Mouse (Mus musculus) embryonic facial prominence, embryonic 14.5 days (tissue): Measurements from ENCODE around the gene Stx12. TPM values are rescaled to one million over a fixed set of nuclear protein-coding genes. Genes with fewer than 3 reads are reported as not detected.

ENCODE experiments used
- ATAC-seq: fragments of 200-750 bp; cut with Nextera tagmentation; 2 replicates; pipeline ENCODE4 v1.8.0; 2017; ENCODE audit warnings: low read depth, moderate number of reproducible peaks, moderate TSS enrichment
- DNase-seq: peaks from one replicate; pipeline ENCODE4 v3.0.0-alpha.2; 2015; ENCODE audit warnings: low spot score
- H3K27ac ChIP-seq: fragments of 300-500 bp; sonication (generic); replicated peaks from 2 replicates; pipeline ENCODE4 v1.5.1; 2014; ENCODE audit warnings: low read depth, mild to moderate bottlenecking, low read length, moderate library complexity
- H3K27me3 ChIP-seq: fragments of 300-500 bp; sonication (generic); replicated peaks from 2 replicates; pipeline ENCODE4 v1.6.1; 2014; ENCODE audit warnings: low read length; ENCODE audit not compliant: control insufficient read depth, insufficient read depth
- H3K36me3 ChIP-seq: fragments of 300-500 bp; sonication (generic); 2 replicates; pipeline ENCODE4 v1.6.1; 2014; ENCODE audit warnings: low read length, mixed read lengths; ENCODE audit not compliant: control insufficient read depth, insufficient read depth
- H3K4me1 ChIP-seq: fragments of 300-500 bp; sonication (generic); 2 replicates; pipeline ENCODE4 v1.6.1; 2014; ENCODE audit warnings: antibody characterized with exemption, low read length; ENCODE audit not compliant: control insufficient read depth, insufficient read depth
- H3K4me2 ChIP-seq: fragments of 300-500 bp; sonication (generic); 2 replicates; pipeline ENCODE4 v1.6.1; 2014; ENCODE audit warnings: low read depth, mild to moderate bottlenecking, low read length, moderate library complexity, mixed read lengths
- H3K4me3 ChIP-seq: fragments of 300-500 bp; sonication (generic); 2 replicates; pipeline ENCODE4 v1.5.1; 2014; ENCODE audit warnings: low read depth, mild to moderate bottlenecking, low read length
- H3K9ac ChIP-seq: fragments of 300-500 bp; sonication (generic); 2 replicates; pipeline ENCODE4 v1.6.1; 2014; ENCODE audit warnings: low read depth, mild to moderate bottlenecking, low read length, moderate library complexity, mixed read lengths
- H3K9me3 ChIP-seq: fragments of 300-500 bp; sonication (generic); 2 replicates; pipeline ENCODE4 v1.6.1; 2016; ENCODE audit warnings: low read length; ENCODE audit not compliant: control insufficient read depth
- WGBS: fragments of 180-500 bp; shearing (Covaris S2); extraction: QIAGEN DNeasy Blood & Tissue Kit; methylation state at CpG from one replicate; pipeline ENCODE4 v1.1.7; 2014; 5-methylcytosine and 5-hydroxymethylcytosine counted together
- polyA plus RNA-seq: library from polyadenylated mRNA; unstranded; fragments of >200 nt; fragmentation: Nextera tagmentation; extraction: Ambion mirVana; gene quantifications from 2 replicates; pipeline ENCODE4 v1.2.1, GENCODE M21; 2014

Stx12 gene
- polyA plus RNA-seq, 1 experiment from 2014 or later, result 69.2 TPM

- no peak overlapping the region for H3K4me2 ChIP-seq
- peaks cover 26% of the 10 kb centered on the region for H3K36me3 ChIP-seq
- H3K9ac ChIP-seq, result no peak overlapping the region
- H3K4me3 ChIP-seq, result no peak overlapping the region
- no peak for ATAC-seq
- H3K9me3 ChIP-seq, result no peaks in the 10 kb centered on the region
- WGBS, result 91% methylated on average over 7 of the region's 7 CpGs
- H3K4me1 ChIP-seq, result no peaks in the 10 kb centered on the region
- DNase-seq, result no peak
- no peaks in the 10 kb centered on the region for H3K27me3 ChIP-seq
- no peak overlapping the region for H3K27ac ChIP-seq
Measured at GRCm38 (mm10) chr4:132874363-132875097, 9.8 kb downstream of the Stx12 start.

- Histone ChIP-seq H3K9me3 (no peaks in the 10 kb centered on the region), H3K4me1 (no peaks in the 10 kb centered on the region), H3K9ac (no peak overlapping the region), H3K36me3 (peaks cover 31% of the 10 kb centered on the region), H3K4me2 (no peak overlapping the region), H3K27ac (no peak overlapping the region), H3K27me3 (no peaks in the 10 kb centered on the region), H3K4me3 (no peak overlapping the region)
- no peak for DNase-seq
- WGBS, result 87% methylated on average over 11 of the region's 11 CpGs
- no peak for ATAC-seq
Measured at GRCm38 (mm10) chr4:132873481-132874362, 10.6 kb downstream of the Stx12 start.

GRCm38 (mm10) chr4:132871116-132871515 lies 13.2 kb downstream of the Stx12 start:
- ATAC-seq, result no peak
- Histone ChIP-seq H3K4me3 (no peak overlapping the region), H3K4me2 (no peak overlapping the region), H3K36me3 (peaks cover 55% of the 10 kb centered on the region), H3K4me1 (no peaks in the 10 kb centered on the region), H3K27ac (no peak overlapping the region), H3K9me3 (no peaks in the 10 kb centered on the region), H3K9ac (no peak overlapping the region), H3K27me3 (no peaks in the 10 kb centered on the region)
- DNase-seq, result no peak
- 91% methylated on average over 3 of the region's 3 CpGs for WGBS

GRCm38 (mm10) chr4:132864856-132865255 lies 19.5 kb downstream of the Stx12 start:
- peaks cover 79% of the 10 kb centered on the region for H3K36me3 ChIP-seq
- 92% methylated on average over 2 of the region's 2 CpGs for WGBS
- no peak overlapping the region for H3K9ac ChIP-seq
- ATAC-seq (no peak), DNase-seq (no peak)
- no peak overlapping the region for H3K27ac ChIP-seq
- H3K9me3 ChIP-seq, result no peaks in the 10 kb centered on the region
- no peak overlapping the region for H3K4me2 ChIP-seq
- H3K27me3 ChIP-seq, result no peaks in the 10 kb centered on the region
- H3K4me1 ChIP-seq, result no peaks in the 10 kb centered on the region
- no peak overlapping the region for H3K4me3 ChIP-seq

- no peak for ATAC-seq
- H3K9ac ChIP-seq, result no peak overlapping the region
- no peak overlapping the region for H3K27ac ChIP-seq
- H3K4me1 ChIP-seq, result no peaks in the 10 kb centered on the region
- H3K27me3 ChIP-seq, result no peaks in the 10 kb centered on the region
- peaks cover 79% of the 10 kb centered on the region for H3K36me3 ChIP-seq
- no peak overlapping the region for H3K4me3 ChIP-seq
- no peak for DNase-seq
- WGBS, result 93% methylated on average over 13 of the region's 13 CpGs
- no peaks in the 10 kb centered on the region for H3K9me3 ChIP-seq
- H3K4me2 ChIP-seq, result no peak overlapping the region
Measured at GRCm38 (mm10) chr4:132863012-132863411, 21.3 kb downstream of the Stx12 start.

GRCm38 (mm10) chr4:132860880-132861279 lies 23.4 kb downstream of the Stx12 start:
- H3K27me3 ChIP-seq, result no peaks in the 10 kb centered on the region
- H3K4me1 ChIP-seq, result no peaks in the 10 kb centered on the region
- H3K27ac ChIP-seq, result no peak overlapping the region
- no peaks in the 10 kb centered on the region for H3K9me3 ChIP-seq
- no peak overlapping the region for H3K9ac ChIP-seq
- DNase-seq, result no peak
- no peak for ATAC-seq
- no peak overlapping the region for H3K4me2 ChIP-seq
- no peak overlapping the region for H3K4me3 ChIP-seq
- peaks cover 79% of the 10 kb centered on the region for H3K36me3 ChIP-seq
- 93% methylated on average over 1 of the region's 1 CpGs for WGBS

- Histone ChIP-seq H3K9me3 (no peaks in the 10 kb centered on the region), H3K4me1 (peaks cover 15% of the 10 kb centered on the region), H3K9ac (peak overlapping the region; percentile 93), H3K4me2 (peak overlapping the region; percentile 83), H3K4me3 (peak overlapping the region; percentile 87), H3K27me3 (no peaks in the 10 kb centered on the region), H3K27ac (peak overlapping the region; percentile 77), H3K36me3 (peaks cover 23% of the 10 kb centered on the region)
- DNase-seq, result no peak
- no peak for ATAC-seq
- 64% methylated on average over 1 of the region's 1 CpGs for WGBS
Measured at GRCm38 (mm10) chr4:132843705-132844071, 40.6 kb downstream of the Stx12 start.

- H3K9me3 ChIP-seq, result no peaks in the 10 kb centered on the region
- peak within 1 kb of the TSS; percentile 87 for H3K4me3 ChIP-seq
- 2% methylated on average over 31 of the region's 40 CpGs for WGBS
- peak within 1 kb of the TSS; percentile 93 for H3K9ac ChIP-seq
- H3K36me3 ChIP-seq, result peaks cover 28% of the 10 kb centered on the region
- peak within 1 kb of the TSS; percentile 83 for H3K4me2 ChIP-seq
- no peaks in the 10 kb centered on the region for H3K27me3 ChIP-seq
- peak within 1 kb of the TSS; percentile 77 for H3K27ac ChIP-seq
- peaks cover 15% of the 10 kb centered on the region for H3K4me1 ChIP-seq
- ATAC-seq, result peak; percentile 100
- DNase-seq, result peak; percentile 98
Measured at GRCm38 (mm10) chr4:132842970-132843704, 41.2 kb downstream of the Stx12 start, which contains the start of gene Ppp1r8. TSS of gene Ppp1r8 (minus strand) at chr4:132843169.
